Mouse (Mus musculus) limb, embryonic 12.5 days (tissue): ENCODE measurements at regions not wholly inside any gene's neighbourhood (a gene's known extent, or its start where the extent isn't known, plus 50 kb on each side); places are given as distances from the start of the nearest gene placed in this dataset.

Experiments
- ATAC-seq: fragments of 200-750 bp; cut with Nextera tagmentation; 2 replicates; pipeline ENCODE4 v1.8.0; 2017; ENCODE audit warnings: low read depth, moderate TSS enrichment; ENCODE audit not compliant: insufficient number of reproducible peaks, insufficient read depth, low FRiP score, low TSS enrichment
- H3K27ac ChIP-seq: fragments of 300-500 bp; sonication (generic); 2 replicates; pipeline ENCODE4 v1.5.1; 2016; ENCODE audit warnings: mild to moderate bottlenecking, moderate library complexity
- H3K27me3 ChIP-seq: fragments of 300-500 bp; sonication (generic); 2 replicates; pipeline ENCODE4 v1.6.1; 2016; ENCODE audit warnings: mild to moderate bottlenecking, moderate library complexity
- H3K36me3 ChIP-seq: fragments of 300-500 bp; sonication (generic); 2 replicates; pipeline ENCODE4 v1.6.1; 2016; ENCODE audit warnings: mild to moderate bottlenecking, moderate library complexity
- H3K4me1 ChIP-seq: fragments of 300-500 bp; sonication (generic); replicated peaks from 2 replicates; pipeline ENCODE4 v1.6.1; 2016
- H3K4me2 ChIP-seq: fragments of 300-500 bp; sonication (generic); 2 replicates; pipeline ENCODE4 v1.6.1; 2016; ENCODE audit warnings: mild to moderate bottlenecking, moderate library complexity
- H3K4me3 ChIP-seq: fragments of 300-500 bp; sonication (generic); replicated peaks from 2 replicates; pipeline ENCODE4 v1.5.1; 2016; ENCODE audit warnings: mild to moderate bottlenecking
- H3K9ac ChIP-seq: fragments of 300-500 bp; sonication (generic); replicated peaks from 2 replicates; pipeline ENCODE4 v1.6.1; 2016; ENCODE audit warnings: mild to moderate bottlenecking, moderate library complexity
- H3K9me3 ChIP-seq: fragments of 300-500 bp; sonication (generic); 2 replicates; pipeline ENCODE4 v1.6.1; 2016; ENCODE audit warnings: mild to moderate bottlenecking, moderate library complexity
- WGBS: fragments of 180-500 bp; shearing (Covaris S2); methylation state at CpG from one replicate; pipeline ENCODE4 v1.1.7; 2016; 5-methylcytosine and 5-hydroxymethylcytosine counted together

DNA sequence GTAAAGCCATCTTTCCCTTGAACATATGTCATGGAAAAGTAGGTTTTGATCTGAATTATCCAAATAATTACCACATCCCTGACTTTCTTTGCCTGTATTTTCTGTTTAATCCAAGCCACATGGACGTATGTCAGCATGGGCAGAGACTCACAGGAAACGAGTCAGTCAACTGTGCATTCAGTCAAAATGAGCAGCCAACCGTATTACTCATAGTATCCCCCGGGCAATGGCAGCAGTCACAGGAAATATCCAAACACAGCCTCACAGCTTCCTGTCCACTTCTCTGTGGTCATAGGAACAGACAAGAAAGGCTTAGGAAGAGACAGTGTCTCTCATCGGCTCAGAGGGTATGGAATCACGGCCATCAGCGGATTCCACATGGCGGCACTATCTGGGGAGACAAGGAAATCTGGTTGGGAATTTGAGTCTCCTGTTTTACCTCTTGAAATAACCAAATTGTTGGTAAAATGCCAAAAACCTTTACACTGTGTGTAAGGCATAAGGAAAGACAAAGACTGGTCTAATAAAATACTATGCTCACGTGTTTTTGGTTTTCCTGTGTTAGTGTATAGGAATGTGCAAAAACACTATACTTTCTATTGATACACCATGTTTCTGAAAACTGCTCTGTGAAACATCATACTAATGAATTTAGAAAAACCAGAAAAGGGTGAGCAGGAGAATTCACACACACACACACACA lies 313.5 kb upstream of the Nfe2l3 start:
- Histone ChIP-seq H3K9ac (no peak overlapping the region), H3K27ac (peak overlapping the region; percentile 80), H3K4me2 (no peak overlapping the region), H3K36me3 (no peaks in the 10 kb centered on the region), H3K4me1 (peaks cover 26% of the 10 kb centered on the region), H3K4me3 (no peak overlapping the region), H3K9me3 (no peaks in the 10 kb centered on the region), H3K27me3 (no peaks in the 10 kb centered on the region)
- 0 out of 2 replicates have a peak, but pooled peaks have one; percentile 47 for ATAC-seq
- WGBS = 50% methylated on average over 9 of the region's 9 CpGs

DNA sequence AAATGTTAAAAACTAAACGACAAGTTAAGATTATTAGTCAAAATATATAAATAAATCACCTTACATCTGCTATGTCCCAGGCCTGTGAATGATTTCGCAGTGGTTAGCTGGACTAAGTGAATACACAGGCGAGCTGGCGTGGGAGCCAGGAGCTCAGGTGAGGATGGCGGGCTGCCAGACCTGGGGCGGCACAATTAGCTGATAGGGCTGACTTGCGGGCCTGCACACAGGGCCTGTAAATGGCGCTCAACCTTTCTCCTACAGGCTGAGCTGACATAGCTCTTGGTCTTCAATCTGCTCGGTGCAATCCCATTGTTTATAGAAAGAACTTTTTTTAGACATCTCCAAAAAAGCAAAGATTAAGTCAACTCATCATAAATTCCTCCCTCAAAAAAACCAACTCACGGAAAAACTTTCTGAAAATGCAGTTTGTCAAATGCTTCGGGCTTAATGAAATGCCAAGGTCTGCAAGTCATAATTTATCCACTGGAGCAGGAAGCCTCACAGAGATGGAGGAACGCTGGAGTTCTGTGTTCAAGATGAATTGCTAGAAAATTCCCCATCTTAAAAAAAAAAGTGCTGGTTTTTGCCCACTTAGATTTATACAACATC lies 312.7 kb upstream of the Nfe2l3 start:
- Histone ChIP-seq H3K27me3 (0 out of 2 replicates have a peak, but pooled peaks cover under 1% of the 10 kb centered on the region), H3K4me2 (no peak overlapping the region), H3K9ac (no peak overlapping the region), H3K4me1 (peaks cover 28% of the 10 kb centered on the region), H3K4me3 (no peak overlapping the region), H3K27ac (peak overlapping the region; percentile 51; the same call in 1 of the 2 replicates), H3K9me3 (no peaks in the 10 kb centered on the region), H3K36me3 (no peaks in the 10 kb centered on the region)
- WGBS = 33% methylated on average over 12 of the region's 12 CpGs
- ATAC-seq = no peak

DNA sequence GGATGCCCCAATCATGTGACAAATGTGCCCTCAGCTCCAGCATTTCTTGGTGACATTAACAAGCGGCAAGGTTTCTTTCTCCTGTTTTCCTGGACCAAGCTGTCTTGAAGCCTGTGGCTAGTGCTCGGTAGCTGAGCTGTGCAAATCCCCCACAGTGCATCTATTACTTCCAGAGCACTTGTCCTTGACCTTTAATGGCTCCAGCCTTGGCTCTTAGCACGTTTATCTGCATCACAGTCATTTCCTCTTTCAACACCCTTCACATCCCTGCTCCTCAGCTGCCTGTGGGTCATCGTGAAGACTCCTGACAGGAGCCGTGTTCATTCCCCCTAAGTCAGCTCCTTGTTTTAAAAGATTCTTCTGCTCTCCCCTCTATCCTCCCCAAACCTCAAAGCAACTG lies 309.5 kb upstream of the Nfe2l3 start:
- Histone ChIP-seq H3K36me3 (no peaks in the 10 kb centered on the region), H3K27me3 (0 out of 2 replicates have a peak, but pooled peaks cover 2% of the 10 kb centered on the region), H3K9me3 (no peaks in the 10 kb centered on the region), H3K9ac (no peak overlapping the region), H3K4me2 (no peak overlapping the region), H3K4me3 (no peak overlapping the region), H3K4me1 (peaks cover 41% of the 10 kb centered on the region), H3K27ac (no peak overlapping the region)
- ATAC-seq = no peak
- WGBS = 24% methylated on average over 5 of the region's 5 CpGs

DNA sequence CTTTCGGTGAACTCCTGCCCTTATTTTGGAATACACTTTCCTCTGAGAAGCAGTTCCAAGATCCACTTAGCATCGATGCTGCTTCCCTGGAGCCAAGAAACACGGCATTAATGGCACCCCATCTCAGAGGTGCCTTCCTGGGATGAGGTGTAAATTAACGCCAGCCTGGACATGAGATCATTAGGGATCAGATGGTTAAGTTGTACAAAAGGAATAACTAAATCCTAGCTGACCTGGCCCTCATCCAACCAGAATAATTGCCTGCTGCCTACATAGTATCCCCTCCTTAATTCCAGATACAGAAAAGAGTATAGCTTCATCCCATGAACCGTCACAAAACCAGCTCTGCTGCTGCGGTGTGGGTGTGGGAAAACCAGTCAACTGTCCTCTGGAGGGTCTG lies 304.6 kb upstream of the Nfe2l3 start:
- 48% methylated on average over 6 of the region's 6 CpGs for WGBS
- ATAC-seq = no peak
- 0 out of 2 replicates have a peak, but pooled peaks cover 2% of the 10 kb centered on the region for H3K27me3 ChIP-seq
- H3K4me3 ChIP-seq = no peak overlapping the region
- H3K36me3 ChIP-seq = no peaks in the 10 kb centered on the region
- no peaks in the 10 kb centered on the region for H3K9me3 ChIP-seq
- H3K4me2 ChIP-seq = no peak overlapping the region
- H3K9ac ChIP-seq = no peak overlapping the region
- H3K27ac ChIP-seq = no peak overlapping the region
- peaks cover 28% of the 10 kb centered on the region for H3K4me1 ChIP-seq

DNA sequence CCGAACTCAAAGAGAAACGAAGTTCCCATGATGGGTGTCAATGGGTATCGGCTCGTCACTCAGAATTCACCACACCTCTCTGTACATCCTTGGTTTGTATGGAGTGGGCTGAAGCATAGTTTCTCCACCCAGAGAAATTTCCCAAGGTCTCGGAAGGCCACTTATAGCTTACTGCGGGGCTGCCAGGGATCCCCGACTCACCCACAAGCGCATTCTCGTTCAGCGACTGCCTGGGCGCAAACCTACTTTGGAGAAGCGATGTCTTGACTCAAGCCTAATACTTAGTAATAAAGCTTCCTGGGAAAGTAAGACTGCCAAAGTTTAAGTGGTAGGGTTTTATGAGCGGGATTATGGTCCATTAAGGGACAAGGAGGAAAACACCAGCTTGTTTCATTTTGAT lies 303.4 kb upstream of the Nfe2l3 start:
- Histone ChIP-seq H3K4me3 (no peak overlapping the region), H3K27ac (no peak overlapping the region; the same call in 1 of the 2 replicates), H3K27me3 (0 out of 2 replicates have a peak, but pooled peaks cover 2% of the 10 kb centered on the region), H3K4me1 (peaks cover 26% of the 10 kb centered on the region), H3K9ac (no peak overlapping the region), H3K9me3 (no peaks in the 10 kb centered on the region), H3K4me2 (peak overlapping the region; percentile 39), H3K36me3 (no peaks in the 10 kb centered on the region)
- ATAC-seq = no peak
- 61% methylated on average over 13 of the region's 13 CpGs for WGBS

DNA sequence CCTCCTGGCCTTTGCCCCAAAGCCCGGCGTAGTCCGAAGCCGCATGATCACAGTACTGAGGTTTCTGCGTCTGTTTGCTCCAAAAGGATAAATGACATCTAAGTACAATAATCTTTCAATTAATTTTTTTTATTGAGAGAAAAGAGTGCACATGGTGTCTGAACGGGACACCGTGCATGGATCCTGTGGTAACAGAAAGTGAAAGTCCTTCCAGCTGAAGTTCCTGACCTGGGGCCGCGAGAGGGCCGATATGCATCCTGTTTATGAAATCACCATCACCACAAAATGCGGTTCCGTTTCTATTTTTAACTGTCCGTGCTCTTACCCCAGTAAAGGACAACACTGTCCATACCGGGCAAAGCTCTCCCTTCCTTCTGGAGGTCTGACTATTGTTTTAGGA lies 302.9 kb upstream of the Nfe2l3 start:
- Histone ChIP-seq H3K4me2 (peak overlapping the region; percentile 39), H3K9me3 (no peaks in the 10 kb centered on the region), H3K27me3 (0 out of 2 replicates have a peak, but pooled peaks cover 2% of the 10 kb centered on the region), H3K9ac (no peak overlapping the region), H3K4me1 (peaks cover 26% of the 10 kb centered on the region), H3K27ac (no peak overlapping the region), H3K4me3 (no peak overlapping the region), H3K36me3 (no peaks in the 10 kb centered on the region)
- no peak for ATAC-seq
- WGBS = 52% methylated on average over 14 of the region's 14 CpGs

DNA sequence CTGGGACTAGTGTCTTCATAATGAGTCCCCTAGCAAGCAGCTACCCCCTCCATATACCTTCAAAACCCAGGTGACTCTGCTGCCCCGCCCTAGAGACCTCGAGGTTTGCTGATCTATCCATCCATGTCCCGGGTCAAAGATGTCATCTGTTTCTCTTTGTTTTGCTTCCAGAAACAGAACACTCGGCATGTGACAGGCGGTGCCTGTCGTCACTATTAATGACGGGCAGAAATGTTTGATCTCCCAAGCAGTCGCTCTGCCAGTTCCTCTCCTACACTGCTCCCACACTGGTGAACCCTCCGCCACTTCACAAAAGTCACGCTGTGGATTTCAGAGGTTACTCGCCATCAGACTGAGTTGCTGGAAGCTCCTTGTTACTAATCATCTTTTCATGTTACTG lies 287.7 kb upstream of the Nfe2l3 start:
- Histone ChIP-seq H3K4me2 (no peak overlapping the region), H3K27me3 (peaks cover 10% of the 10 kb centered on the region), H3K36me3 (no peaks in the 10 kb centered on the region), H3K9ac (no peak overlapping the region), H3K4me1 (peaks cover 42% of the 10 kb centered on the region), H3K4me3 (no peak overlapping the region), H3K27ac (no peak overlapping the region), H3K9me3 (no peaks in the 10 kb centered on the region)
- ATAC-seq = no peak
- 50% methylated on average over 11 of the region's 11 CpGs for WGBS

DNA sequence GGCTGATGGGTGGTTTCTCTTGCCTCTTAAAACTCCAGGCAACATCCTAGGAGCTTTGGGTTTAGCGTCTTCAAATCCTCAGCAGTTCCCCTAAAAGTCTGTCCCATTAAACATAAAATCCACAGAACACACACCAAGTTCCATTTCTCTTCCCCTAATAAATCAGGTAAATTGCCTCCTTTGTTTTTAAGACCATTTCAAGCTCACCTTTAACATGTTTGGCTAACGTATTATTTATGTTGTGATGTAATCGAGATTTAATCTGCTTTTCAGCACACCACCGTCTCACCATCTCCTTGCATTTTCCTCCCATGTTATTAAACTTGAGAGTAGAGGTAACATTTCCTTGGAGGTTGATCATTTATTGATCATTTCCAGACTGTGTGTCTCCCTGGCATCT lies 286.6 kb upstream of the Nfe2l3 start:
- no peaks in the 10 kb centered on the region for H3K9me3 ChIP-seq
- H3K9ac ChIP-seq = no peak overlapping the region
- H3K4me2 ChIP-seq = no peak overlapping the region
- no peak for ATAC-seq
- no peak overlapping the region for H3K27ac ChIP-seq
- peaks cover 42% of the 10 kb centered on the region for H3K4me1 ChIP-seq
- no peaks in the 10 kb centered on the region for H3K36me3 ChIP-seq
- H3K27me3 ChIP-seq = peaks cover 10% of the 10 kb centered on the region
- no peak overlapping the region for H3K4me3 ChIP-seq
- 21% methylated on average over 4 of the region's 4 CpGs for WGBS

DNA sequence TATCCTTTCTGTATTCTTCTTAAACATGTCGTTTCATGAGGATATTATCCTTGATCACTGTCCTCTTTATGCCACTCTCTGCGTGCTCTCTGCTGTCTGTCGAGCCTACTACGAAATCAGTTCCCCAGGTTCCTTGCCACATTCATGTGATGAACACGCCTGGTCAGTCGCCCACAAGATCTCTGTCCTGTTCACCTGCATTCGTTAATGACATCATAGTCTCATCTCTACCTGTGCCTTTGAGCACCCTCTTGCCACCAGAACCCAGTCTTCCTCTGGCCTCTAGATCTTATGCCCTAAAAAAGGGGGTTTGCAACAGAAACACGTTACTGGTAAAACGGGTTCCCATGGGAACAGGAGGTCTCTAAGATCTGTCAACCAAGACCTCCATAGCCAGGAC lies 283.6 kb upstream of the Nfe2l3 start:
- Histone ChIP-seq H3K9me3 (no peaks in the 10 kb centered on the region), H3K9ac (no peak overlapping the region), H3K4me1 (peaks cover 35% of the 10 kb centered on the region), H3K27me3 (peaks cover 19% of the 10 kb centered on the region), H3K27ac (no peak overlapping the region), H3K4me2 (no peak overlapping the region), H3K36me3 (no peaks in the 10 kb centered on the region), H3K4me3 (no peak overlapping the region)
- ATAC-seq = no peak
- 89% methylated on average over 9 of the region's 9 CpGs for WGBS

DNA sequence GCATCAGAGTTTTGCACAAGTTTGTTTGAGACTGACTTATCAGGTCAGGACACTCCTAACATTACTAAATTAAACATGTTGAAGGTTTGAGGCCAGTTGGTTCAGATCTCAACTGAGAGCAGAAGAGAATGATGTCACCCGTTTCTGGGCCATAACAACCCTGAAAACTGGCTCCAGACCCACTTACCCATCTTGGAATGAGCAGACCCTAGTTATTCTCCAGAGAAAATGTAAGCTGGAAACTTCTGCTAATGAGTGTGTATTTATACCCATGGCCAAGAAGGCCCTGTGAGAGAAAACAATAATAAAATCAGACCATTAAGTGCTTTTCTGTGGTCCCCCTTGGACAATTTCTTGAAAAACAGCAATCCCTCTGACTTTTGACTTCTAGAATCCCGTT lies 282.4 kb upstream of the Nfe2l3 start:
- Histone ChIP-seq H3K36me3 (no peaks in the 10 kb centered on the region), H3K27me3 (peaks cover 13% of the 10 kb centered on the region), H3K4me2 (no peak overlapping the region), H3K9ac (no peak overlapping the region), H3K9me3 (no peaks in the 10 kb centered on the region), H3K4me3 (no peak overlapping the region), H3K4me1 (peaks cover 32% of the 10 kb centered on the region), H3K27ac (no peak overlapping the region)
- ATAC-seq = no peak
- WGBS = 73% methylated on average over 2 of the region's 2 CpGs

DNA sequence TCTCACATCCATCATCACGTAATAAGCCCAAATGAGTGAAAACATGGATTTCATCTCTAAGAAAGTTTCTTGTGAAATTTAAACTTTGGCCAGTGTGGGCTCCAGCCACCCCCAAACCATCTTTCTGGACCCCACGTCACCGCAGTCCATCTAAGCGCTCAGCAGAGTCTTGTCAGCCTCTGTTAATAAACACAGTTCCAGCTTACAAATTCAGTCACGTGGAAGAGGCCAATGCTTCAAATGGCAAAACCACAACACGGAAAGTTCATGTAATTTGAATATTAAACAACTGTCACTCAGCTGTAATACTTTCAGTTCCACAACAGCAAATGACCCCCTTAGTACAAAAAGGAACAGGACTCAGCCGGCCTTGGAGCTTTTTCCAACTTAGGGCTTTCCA lies 282.0 kb upstream of the Nfe2l3 start:
- H3K27me3 ChIP-seq = peaks cover 13% of the 10 kb centered on the region
- H3K9me3 ChIP-seq = no peaks in the 10 kb centered on the region
- no peak overlapping the region for H3K4me2 ChIP-seq
- no peak for ATAC-seq
- no peaks in the 10 kb centered on the region for H3K36me3 ChIP-seq
- no peak overlapping the region for H3K4me3 ChIP-seq
- peaks cover 29% of the 10 kb centered on the region for H3K4me1 ChIP-seq
- no peak overlapping the region for H3K9ac ChIP-seq
- H3K27ac ChIP-seq = no peak overlapping the region
- 85% methylated on average over 7 of the region's 7 CpGs for WGBS

DNA sequence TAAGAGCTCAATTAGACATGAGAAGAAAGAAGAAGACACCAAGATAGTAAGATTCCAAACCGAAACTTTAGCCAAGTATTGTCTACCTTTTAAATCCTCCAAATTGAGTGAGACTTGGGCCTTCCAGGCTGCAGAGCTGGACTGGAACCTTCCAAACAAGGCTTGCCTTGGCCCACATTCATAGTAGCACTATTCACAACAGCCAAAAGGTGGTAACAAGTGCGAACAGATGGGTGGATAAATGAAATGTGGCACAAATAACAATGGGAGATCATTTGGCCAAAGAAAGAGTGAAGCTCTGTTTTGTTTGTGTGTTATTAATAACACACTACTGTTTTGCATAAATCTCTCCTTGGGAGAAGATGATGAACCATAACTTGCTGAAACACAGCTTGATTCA lies 281.6 kb upstream of the Nfe2l3 start:
- WGBS = 96% methylated on average over 2 of the region's 2 CpGs
- H3K4me3 ChIP-seq = no peak overlapping the region
- no peak for ATAC-seq
- no peak overlapping the region for H3K9ac ChIP-seq
- peaks cover 25% of the 10 kb centered on the region for H3K4me1 ChIP-seq
- H3K9me3 ChIP-seq = no peaks in the 10 kb centered on the region
- H3K27ac ChIP-seq = no peak overlapping the region
- no peak overlapping the region for H3K4me2 ChIP-seq
- no peaks in the 10 kb centered on the region for H3K36me3 ChIP-seq
- peaks cover 13% of the 10 kb centered on the region for H3K27me3 ChIP-seq
